Mouse (Mus musculus): Measurements from ENCODE around the gene AL731706.1. TPM values are rescaled to one million over a fixed set of nuclear protein-coding genes. Genes with fewer than 3 reads are reported as not detected.

Gene AL731706.1
- total and polyA plus RNA-seq, 3 experiments = 13.5 to 14.2 TPM; not detected in 1

GRCm38 (mm10) chr2:136919433-136919832, 28.2 kb upstream of the AL731706.1 start:
- peaks cover 0 to 10% of the 10 kb centered on the region in 2 experiments; a peak in 1 of 4 replicates for H3K36me3 ChIP-seq (ENCODE audit: control insufficient read depth in 1 of 2, insufficient read depth in 2 of 2, low read length in 2 of 2)
- DNase-seq (ENCODE audit: low read depth, low spot score) = peak; percentile 28
- H3K4me3 ChIP-seq (ENCODE audit: control insufficient read depth in 1 of 2, insufficient read depth in 1 of 2, low read depth in 2 of 2, low read length in 2 of 2) = no peak overlapping the region
- TF ChIP-seq CHD1 (IDR thresholded peaks at IDR 0.05; ENCODE audit: low read depth, low read length) (no peak), POLR2AphosphoS2 (IDR thresholded peaks at IDR 0.05; ENCODE audit: low read length) (no peak), MYB (IDR thresholded peaks at IDR 0.05; ENCODE audit: low read depth, low read length) (no peak), NELFE (IDR thresholded peaks at IDR 0.05; ENCODE audit: low read depth, low read length) (no peak), GATA1 (IDR thresholded peaks at IDR 0.05; ENCODE audit: low read depth, low read length) (no peak), MAX (IDR thresholded peaks at IDR 0.05; ENCODE audit: low read length) (no peak), UBTF (IDR thresholded peaks at IDR 0.05; ENCODE audit: borderline replicate concordance, insufficient read depth, low read depth, low read length) (no peak)
- no peak overlapping the region for H3K27ac ChIP-seq (ENCODE audit: control insufficient read depth, low read depth, low read length)
- H3K4me1 ChIP-seq (ENCODE audit: control insufficient read depth in 1 of 2, insufficient read depth in 2 of 2, low read length in 2 of 2) = peaks cover 2 to 5% of the 10 kb centered on the region in 2 experiments; a peak in 1 of 4 replicates
- no peaks in the 10 kb centered on the region for H3K79me2 ChIP-seq (ENCODE audit: control insufficient read depth, insufficient read depth, low read length, poor library complexity)
- no peak overlapping the region for H3K9ac ChIP-seq (ENCODE audit: control insufficient read depth, low read depth, low read length, poor library complexity, severe bottlenecking)
- H3K9me3 ChIP-seq (replicated peaks; ENCODE audit: insufficient read depth, low read length) = no peaks in the 10 kb centered on the region
- no peaks in the 10 kb centered on the region for H3K27me3 ChIP-seq (ENCODE audit: control insufficient read depth in 1 of 2, insufficient read depth in 2 of 2, low read length in 2 of 2)

GRCm38 (mm10) chr2:136914334-136914902, 23.2 kb upstream of the AL731706.1 start:
- H3K9ac ChIP-seq (ENCODE audit: control insufficient read depth, low read depth, low read length, poor library complexity, severe bottlenecking) = no peak overlapping the region
- no peak for DNase-seq (ENCODE audit: low read depth, low spot score)
- 0 out of 4 replicates have a peak, but pooled peaks cover 0 to 2% of the 10 kb centered on the region in 2 experiments for H3K4me1 ChIP-seq (ENCODE audit: control insufficient read depth in 1 of 2, insufficient read depth in 2 of 2, low read length in 2 of 2)
- H3K27me3 ChIP-seq (ENCODE audit: control insufficient read depth in 1 of 2, insufficient read depth in 2 of 2, low read length in 2 of 2) = no peaks in the 10 kb centered on the region
- no peaks in the 10 kb centered on the region for H3K9me3 ChIP-seq (replicated peaks; ENCODE audit: insufficient read depth, low read length)
- no peak overlapping the region for H3K4me3 ChIP-seq (ENCODE audit: control insufficient read depth in 1 of 2, insufficient read depth in 1 of 2, low read depth in 2 of 2, low read length in 2 of 2)
- no peak overlapping the region for H3K27ac ChIP-seq (ENCODE audit: control insufficient read depth, low read depth, low read length)
- no peaks in the 10 kb centered on the region for H3K79me2 ChIP-seq (ENCODE audit: control insufficient read depth, insufficient read depth, low read length, poor library complexity)
- no peak for TF ChIP-seq ZC3H11A (IDR thresholded peaks at IDR 0.05; ENCODE audit: low read depth, low read length)
- peak; percentile 39 for TF ChIP-seq RAD21 (IDR thresholded peaks at IDR 0.05; ENCODE audit: low read depth, low read length)
- TF ChIP-seq MAFK (IDR thresholded peaks at IDR 0.05; ENCODE audit: borderline replicate concordance, low read depth, low read length) = no peak
- TF ChIP-seq POLR2AphosphoS2 (IDR thresholded peaks at IDR 0.05; ENCODE audit: low read length) = no peak
- TF ChIP-seq UBTF (IDR thresholded peaks at IDR 0.05; ENCODE audit: borderline replicate concordance, insufficient read depth, low read depth, low read length) = no peak
- TF ChIP-seq ZNF384 (IDR thresholded peaks at IDR 0.05; ENCODE audit: low read depth, low read length) = no peak
- TF ChIP-seq CTCF (IDR thresholded peaks at IDR 0.05 in 2 of 3, conservative IDR thresholded peaks at IDR 0.05 in 1 of 3; ENCODE audit: control insufficient read depth in 1 of 3, insufficient read depth in 1 of 3, low read depth in 2 of 3, low read length in 3 of 3, poor library complexity in 1 of 3, severe bottlenecking in 1 of 3) = peak in 1 of 3 experiments; percentile 29; a peak in 2 of 6 replicates
- TF ChIP-seq USF2 (IDR thresholded peaks at IDR 0.05; ENCODE audit: borderline replicate concordance in 1 of 2, insufficient read depth in 1 of 2, low read depth in 1 of 2, low read length in 2 of 2) = no peak
- TF ChIP-seq SIN3A (IDR thresholded peaks at IDR 0.05; ENCODE audit: low read length) = no peak
- no peak for TF ChIP-seq KAT2A (conservative IDR thresholded peaks at IDR 0.05; ENCODE audit: low read depth, low read length)
- no peak for TF ChIP-seq MXI1 (IDR thresholded peaks at IDR 0.05; ENCODE audit: low read depth, low read length)
- TF ChIP-seq ELF1 (IDR thresholded peaks at IDR 0.05; ENCODE audit: low read depth, low read length) = no peak
- no peak for TF ChIP-seq MAX (IDR thresholded peaks at IDR 0.05; ENCODE audit: low read length)
- TF ChIP-seq E2F4 (IDR thresholded peaks at IDR 0.05; ENCODE audit: borderline replicate concordance, low read depth, low read length) = no peak
- TF ChIP-seq TCF12 (IDR thresholded peaks at IDR 0.05; ENCODE audit: low read depth, low read length) = no peak
- TF ChIP-seq SMC3 (IDR thresholded peaks at IDR 0.05; ENCODE audit: low read depth, low read length) = peak; percentile 26
- TF ChIP-seq NRF1 (IDR thresholded peaks at IDR 0.05; ENCODE audit: insufficient read depth, low read depth, low read length, poor library complexity, severe bottlenecking) = no peak
- TF ChIP-seq ZKSCAN1 (IDR thresholded peaks at IDR 0.05; ENCODE audit: low read depth, low read length) = no peak
- no peak for TF ChIP-seq CHD1 (IDR thresholded peaks at IDR 0.05; ENCODE audit: low read depth, low read length)
- H3K36me3 ChIP-seq (ENCODE audit: control insufficient read depth in 1 of 2, insufficient read depth in 2 of 2, low read length in 2 of 2) = peaks cover 0 to 1% of the 10 kb centered on the region in 2 experiments; a peak in 3 of 4 replicates

All from MEL (cell line).